Mouse (Mus musculus) forebrain, embryonic 12.5 days (tissue): ENCODE measurements around the gene Prrx2. TPM values are rescaled to one million over a fixed set of nuclear protein-coding genes. Genes with fewer than 3 reads are reported as not detected.
"Not testable (repeated sequence)": the region's sequence is repeated elsewhere in the genome, so short reads cannot be mapped to it uniquely, and the experiment has no call there.

Source experiments
- ATAC-seq: fragments of 200-750 bp; cut with Nextera tagmentation; 2 replicates; pipeline ENCODE4 v1.8.0; 2017; ENCODE audit warnings: moderate TSS enrichment; ENCODE audit not compliant: low FRiP score
- H3K27ac ChIP-seq: fragments of 300-500 bp; sonication (generic); 2 replicates; pipeline ENCODE4 v1.5.1; 2016; ENCODE audit warnings: mild to moderate bottlenecking
- H3K27me3 ChIP-seq: fragments of 300-500 bp; sonication (generic); 2 replicates; pipeline ENCODE4 v1.6.1; 2016; ENCODE audit warnings: mild to moderate bottlenecking
- H3K36me3 ChIP-seq: fragments of 300-500 bp; sonication (generic); replicated peaks from 2 replicates; pipeline ENCODE4 v1.6.1; 2016; ENCODE audit warnings: mild to moderate bottlenecking
- H3K4me1 ChIP-seq: fragments of 300-500 bp; sonication (generic); 2 replicates; pipeline ENCODE4 v1.6.1; 2016
- H3K4me2 ChIP-seq: fragments of 300-500 bp; sonication (generic); 2 replicates; pipeline ENCODE4 v1.6.1; 2016; ENCODE audit warnings: mild to moderate bottlenecking, moderate library complexity
- H3K4me3 ChIP-seq: fragments of 300-500 bp; sonication (generic); replicated peaks from 2 replicates; pipeline ENCODE4 v1.5.1; 2016; ENCODE audit warnings: mild to moderate bottlenecking
- H3K9ac ChIP-seq: fragments of 300-500 bp; sonication (generic); 2 replicates; pipeline ENCODE4 v1.6.1; 2016; ENCODE audit warnings: mild to moderate bottlenecking
- H3K9me3 ChIP-seq: fragments of 300-500 bp; sonication (generic); 2 replicates; pipeline ENCODE4 v1.6.1; 2016
- WGBS: fragments of 180-500 bp; shearing (Covaris S2); methylation state at CpG from one replicate; pipeline ENCODE4 v1.1.7; 2016; 5-methylcytosine and 5-hydroxymethylcytosine counted together
- polyA plus RNA-seq: library from polyadenylated mRNA; unstranded; fragments of >200 nt; fragmentation: Nextera tagmentation; extraction: Ambion mirVana; gene quantifications from 2 replicates; pipeline ENCODE4 v1.2.1, GENCODE M21; 2016

Gene Prrx2
- polyA plus RNA-seq, 1 experiment from 2014 or later = 19.8 TPM

DNA sequence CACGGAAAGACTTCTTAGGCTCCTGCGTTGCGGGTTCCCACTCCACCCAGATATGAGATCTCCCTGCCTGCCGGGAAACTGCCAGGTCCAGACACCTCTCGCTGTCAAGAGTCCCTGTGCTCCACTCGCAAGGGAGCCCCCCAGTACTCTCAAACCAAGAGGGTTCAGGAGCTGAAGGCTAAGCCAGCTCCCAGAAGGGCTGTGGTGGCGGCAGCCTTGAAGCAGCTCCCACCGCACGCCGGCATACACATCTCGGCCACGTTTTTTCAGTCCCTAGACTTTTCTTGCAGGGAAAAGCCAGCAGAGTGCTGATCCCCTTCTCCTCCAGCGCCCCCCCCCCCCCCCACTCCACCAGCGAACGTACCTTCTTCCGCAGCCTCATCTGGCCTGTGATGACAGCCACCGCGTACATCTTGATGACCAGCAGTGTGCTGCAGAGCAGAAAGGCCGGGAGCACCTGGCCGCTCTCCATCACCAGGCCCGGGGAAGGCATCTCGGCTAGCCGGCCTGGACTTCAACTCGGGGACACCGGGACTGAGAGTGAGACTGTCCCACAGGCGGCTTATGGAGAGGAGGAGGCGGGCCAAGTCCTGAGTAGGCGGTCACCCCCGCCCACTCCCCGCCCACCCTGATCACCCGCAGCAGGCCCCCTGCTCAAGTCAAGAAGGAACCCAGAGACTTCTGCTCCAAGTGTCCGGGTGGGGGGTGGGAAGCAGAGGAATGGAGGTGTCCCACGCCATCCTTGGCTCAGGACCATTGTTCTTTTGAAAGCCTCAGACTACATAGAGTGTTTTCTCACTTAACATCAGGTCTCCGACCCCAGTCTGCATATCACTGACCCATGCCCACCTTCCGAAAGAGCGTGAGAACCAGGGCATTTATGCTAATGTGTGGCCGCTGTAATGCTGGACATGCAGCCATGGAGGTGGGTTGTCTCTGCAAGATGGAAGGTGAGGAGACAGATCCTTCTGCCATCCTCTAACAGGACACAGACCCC, 68.3 kb downstream of the Prrx2 start:
- Histone ChIP-seq H3K9me3 (no peaks in the 10 kb centered on the region), H3K27me3 (peaks cover 25% of the 10 kb centered on the region), H3K4me2 (peak overlapping the region; percentile 73), H3K27ac (no peak overlapping the region), H3K4me3 (peak overlapping the region; percentile 39), H3K4me1 (peaks cover 19% of the 10 kb centered on the region), H3K9ac (peak overlapping the region; percentile 50), H3K36me3 (no peaks in the 10 kb centered on the region)
- WGBS = 11% methylated on average over 33 of the region's 37 CpGs
- 0 out of 2 replicates have a peak, but pooled peaks have one; percentile 33 for ATAC-seq

DNA sequence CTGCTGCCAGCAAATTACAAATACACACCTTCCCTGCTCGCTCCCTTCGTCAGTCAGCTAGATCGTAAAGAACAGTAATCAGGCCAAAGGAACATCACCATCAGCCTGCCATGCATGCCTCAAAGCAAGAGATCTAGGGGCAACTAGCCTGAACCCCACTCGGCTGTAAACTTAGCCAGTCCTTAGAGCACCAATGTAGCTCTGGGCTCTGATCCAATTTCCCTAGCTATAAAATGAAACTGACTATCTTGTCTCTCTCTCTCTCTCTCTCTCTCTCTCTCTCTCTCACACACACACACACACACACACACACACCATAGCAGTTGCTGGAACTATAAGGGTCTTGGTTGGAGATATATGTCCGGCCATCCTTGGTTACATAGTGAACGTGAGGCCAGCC, 69.5 kb downstream of the Prrx2 start:
- Histone ChIP-seq H3K9ac (no peak overlapping the region), H3K4me3 (no peak overlapping the region), H3K27me3 (peaks cover 25% of the 10 kb centered on the region), H3K4me1 (peaks cover 19% of the 10 kb centered on the region), H3K4me2 (no peak overlapping the region), H3K27ac (no peak overlapping the region), H3K36me3 (no peaks in the 10 kb centered on the region), H3K9me3 (no peaks in the 10 kb centered on the region)
- 89% methylated on average over 6 of the region's 6 CpGs for WGBS
- ATAC-seq = no peak

DNA sequence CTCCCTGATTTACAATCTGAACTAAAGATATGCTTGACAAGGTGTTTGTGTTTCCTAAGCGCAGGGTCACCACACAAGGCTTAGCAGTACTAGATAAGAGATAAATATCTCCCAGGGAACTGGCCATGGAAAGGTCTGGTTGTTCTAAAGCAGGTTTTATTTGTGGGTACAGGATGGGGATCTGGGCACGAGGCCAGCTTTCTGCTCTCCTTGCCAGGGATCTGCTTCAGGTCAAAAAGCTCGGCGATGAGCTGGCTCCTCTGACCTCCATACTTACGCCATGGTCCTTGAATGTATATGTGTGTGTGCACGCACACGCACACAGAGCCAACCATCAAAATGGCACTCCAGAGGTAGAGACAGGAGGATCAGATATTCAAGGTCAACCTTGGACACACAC, 70.2 kb downstream of the Prrx2 start:
- Histone ChIP-seq H3K27ac (no peak overlapping the region), H3K4me3 (no peak overlapping the region), H3K9me3 (no peaks in the 10 kb centered on the region), H3K27me3 (peaks cover 25% of the 10 kb centered on the region), H3K36me3 (no peaks in the 10 kb centered on the region), H3K9ac (no peak overlapping the region), H3K4me1 (peaks cover 19% of the 10 kb centered on the region), H3K4me2 (no peak overlapping the region)
- no peak for ATAC-seq
- WGBS = 90% methylated on average over 7 of the region's 7 CpGs

DNA sequence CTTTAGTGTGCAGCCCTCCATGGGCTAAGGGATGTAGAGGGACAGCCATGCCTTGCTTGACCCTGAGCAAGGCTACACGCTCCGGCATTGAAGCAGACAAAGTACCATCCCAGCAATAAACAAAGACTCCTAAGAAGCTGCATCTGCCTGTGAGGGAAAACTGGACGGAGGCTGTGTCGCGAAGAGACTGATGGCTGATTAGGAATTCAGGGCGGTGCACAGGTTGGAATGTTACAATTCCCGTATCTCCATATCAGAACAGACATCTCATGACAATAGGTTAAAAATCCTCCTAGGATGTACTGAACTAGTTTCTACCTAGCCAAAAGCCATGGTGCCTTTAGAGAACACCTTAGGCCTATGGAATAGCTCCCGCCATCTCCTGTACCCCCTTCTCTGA, 71.1 kb downstream of the Prrx2 start:
- H3K27ac ChIP-seq = no peak overlapping the region
- no peak overlapping the region for H3K9ac ChIP-seq
- peaks cover 25% of the 10 kb centered on the region for H3K27me3 ChIP-seq
- no peaks in the 10 kb centered on the region for H3K9me3 ChIP-seq
- 83% methylated on average over 8 of the region's 8 CpGs for WGBS
- no peak for ATAC-seq
- H3K4me2 ChIP-seq = no peak overlapping the region
- peaks cover 19% of the 10 kb centered on the region for H3K4me1 ChIP-seq
- H3K4me3 ChIP-seq = no peak overlapping the region
- no peaks in the 10 kb centered on the region for H3K36me3 ChIP-seq

DNA sequence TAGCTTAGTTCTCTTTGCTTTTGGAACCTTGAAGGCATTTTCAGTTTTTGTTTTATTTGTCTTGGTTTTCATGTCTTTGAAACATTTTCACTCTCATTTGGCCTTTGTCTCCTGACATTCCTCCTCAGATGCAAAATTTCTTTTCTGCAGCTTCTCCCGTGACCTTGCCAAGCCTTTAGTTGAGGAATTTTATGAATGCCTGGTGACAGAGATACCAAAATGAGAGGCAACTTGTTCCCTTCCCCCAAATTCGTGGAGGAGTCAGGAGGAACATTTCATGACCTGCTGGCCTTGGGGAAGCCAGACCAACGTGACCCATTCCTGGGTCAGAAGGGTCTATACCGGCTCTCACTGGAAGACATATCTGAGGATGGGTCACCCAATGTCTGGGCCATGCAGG, 71.9 kb downstream of the Prrx2 start:
- H3K4me2 ChIP-seq = no peak overlapping the region
- no peak overlapping the region for H3K9ac ChIP-seq
- H3K4me3 ChIP-seq = no peak overlapping the region
- H3K9me3 ChIP-seq = no peaks in the 10 kb centered on the region
- peaks cover 19% of the 10 kb centered on the region for H3K4me1 ChIP-seq
- H3K27me3 ChIP-seq = peaks cover 24% of the 10 kb centered on the region
- H3K27ac ChIP-seq = no peak overlapping the region
- no peaks in the 10 kb centered on the region for H3K36me3 ChIP-seq
- ATAC-seq = no peak
- WGBS = 68% methylated on average over 4 of the region's 4 CpGs

DNA sequence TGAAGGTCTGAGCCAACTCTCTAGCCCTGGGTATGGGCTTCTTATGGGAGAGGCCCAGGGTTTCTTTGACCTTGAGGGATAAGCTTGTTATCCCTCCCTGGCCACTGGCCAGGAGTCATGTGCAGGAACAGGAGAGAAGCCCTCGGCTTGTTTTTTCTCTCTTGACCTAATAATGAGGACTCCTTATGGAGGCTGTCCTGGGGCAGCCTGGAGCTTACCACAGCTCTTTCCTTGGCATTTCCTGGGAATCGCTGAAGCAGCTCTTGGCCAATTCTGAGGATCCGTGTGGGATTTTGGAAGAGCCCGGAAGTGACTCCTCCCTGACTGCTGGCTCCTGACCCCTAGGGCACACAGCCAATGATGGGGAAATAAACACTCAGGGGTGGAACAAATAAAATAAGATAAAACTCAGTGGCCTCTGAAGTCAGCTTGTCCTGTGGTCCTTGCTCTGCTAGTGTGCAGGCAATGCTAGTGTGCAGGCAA, 77.6 kb downstream of the Prrx2 start:
- Histone ChIP-seq H3K27me3 (0 out of 2 replicates have a peak, but pooled peaks cover 4% of the 10 kb centered on the region), H3K36me3 (no peaks in the 10 kb centered on the region), H3K4me3 (no peak overlapping the region), H3K27ac (no peak overlapping the region), H3K4me2 (no peak overlapping the region), H3K9ac (no peak overlapping the region), H3K9me3 (no peaks in the 10 kb centered on the region), H3K4me1 (0 out of 2 replicates have a peak, but pooled peaks cover 7% of the 10 kb centered on the region)
- WGBS = 74% methylated on average over 4 of the region's 4 CpGs
- no peak for ATAC-seq

DNA sequence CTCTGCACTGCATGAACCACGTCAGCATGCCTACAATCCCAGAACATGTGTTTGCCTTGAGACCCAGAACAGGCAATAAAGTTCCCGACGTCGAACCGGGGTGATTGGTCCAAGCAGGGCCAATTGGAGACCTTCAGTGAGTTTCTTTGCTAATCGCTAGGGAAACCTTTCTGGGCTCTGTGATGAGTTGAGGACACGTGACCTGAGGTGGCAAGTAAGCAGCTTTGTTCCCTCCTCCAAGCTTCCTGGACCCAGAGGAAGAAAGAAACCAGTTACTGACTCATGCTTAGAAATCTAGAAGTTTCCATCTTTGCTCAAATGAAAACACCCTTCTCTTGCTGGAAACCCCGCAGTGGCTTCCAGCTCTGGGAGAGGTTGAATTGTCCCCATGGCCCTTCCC, 78.2 kb downstream of the Prrx2 start:
- 0 out of 2 replicates have a peak, but pooled peaks cover 4% of the 10 kb centered on the region for H3K27me3 ChIP-seq
- H3K9ac ChIP-seq = no peak overlapping the region
- no peak overlapping the region for H3K27ac ChIP-seq
- no peak overlapping the region for H3K4me2 ChIP-seq
- 0 out of 2 replicates have a peak, but pooled peaks cover 7% of the 10 kb centered on the region for H3K4me1 ChIP-seq
- ATAC-seq = no peak
- H3K4me3 ChIP-seq = no peak overlapping the region
- WGBS = 88% methylated on average over 8 of the region's 8 CpGs
- no peaks in the 10 kb centered on the region for H3K9me3 ChIP-seq
- H3K36me3 ChIP-seq = no peaks in the 10 kb centered on the region

DNA sequence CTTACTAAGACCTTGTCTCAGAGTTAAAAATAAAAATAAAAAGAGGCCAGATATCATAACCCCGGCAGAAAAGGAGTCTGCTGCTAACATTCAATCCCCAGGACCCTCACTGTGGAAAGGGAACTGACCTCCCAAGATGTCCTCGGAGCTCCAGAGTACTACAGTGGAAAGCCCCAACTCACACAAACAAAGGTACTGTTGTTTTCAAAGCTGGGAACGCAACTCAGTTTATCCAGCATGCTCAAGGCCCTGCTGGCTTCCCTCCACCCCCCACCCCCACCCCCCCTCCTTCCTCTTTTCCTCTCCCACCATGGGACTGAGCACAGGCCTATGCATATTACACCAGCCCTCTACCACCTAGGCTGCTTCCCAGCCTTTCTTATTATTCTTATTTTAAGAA, 80.1 kb downstream of the Prrx2 start:
- 0 out of 2 replicates have a peak, but pooled peaks cover 7% of the 10 kb centered on the region for H3K4me1 ChIP-seq
- H3K4me2 ChIP-seq = no peak overlapping the region
- H3K9me3 ChIP-seq = no peaks in the 10 kb centered on the region
- no peak overlapping the region for H3K27ac ChIP-seq
- ATAC-seq = no peak
- H3K4me3 ChIP-seq = no peak overlapping the region
- H3K9ac ChIP-seq = no peak overlapping the region
- 40% methylated on average over 3 of the region's 3 CpGs for WGBS
- 0 out of 2 replicates have a peak, but pooled peaks cover 4% of the 10 kb centered on the region for H3K27me3 ChIP-seq
- H3K36me3 ChIP-seq = no peaks in the 10 kb centered on the region

DNA sequence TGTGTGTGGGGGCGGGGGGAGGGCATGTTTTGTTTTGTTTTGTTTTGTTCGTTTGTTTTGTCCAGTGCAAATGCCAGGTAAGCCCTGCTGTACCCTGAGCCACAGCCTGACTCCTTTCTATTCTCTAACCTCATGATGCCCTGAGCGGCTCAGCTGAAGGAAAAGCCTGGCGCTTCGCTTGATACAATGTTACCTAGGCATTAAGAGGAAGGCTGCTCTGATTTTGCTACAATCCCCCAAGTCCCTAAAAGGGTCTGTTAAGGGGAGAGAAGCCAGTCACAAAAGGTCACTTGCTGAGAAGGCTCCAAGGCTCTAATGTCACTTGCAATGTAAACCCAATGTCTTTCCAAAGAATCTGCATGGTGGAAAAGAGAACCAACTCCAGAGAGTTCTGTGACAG, 80.6 kb downstream of the Prrx2 start:
- 75% methylated on average over 5 of the region's 5 CpGs for WGBS
- ATAC-seq = no peak
- H3K4me3 ChIP-seq = no peak overlapping the region
- H3K4me2 ChIP-seq = no peak overlapping the region
- H3K27me3 ChIP-seq = 0 out of 2 replicates have a peak, but pooled peaks cover 4% of the 10 kb centered on the region
- no peak overlapping the region for H3K9ac ChIP-seq
- no peak overlapping the region for H3K27ac ChIP-seq
- H3K36me3 ChIP-seq = no peaks in the 10 kb centered on the region
- H3K4me1 ChIP-seq = 0 out of 2 replicates have a peak, but pooled peaks cover 7% of the 10 kb centered on the region
- H3K9me3 ChIP-seq = no peaks in the 10 kb centered on the region

DNA sequence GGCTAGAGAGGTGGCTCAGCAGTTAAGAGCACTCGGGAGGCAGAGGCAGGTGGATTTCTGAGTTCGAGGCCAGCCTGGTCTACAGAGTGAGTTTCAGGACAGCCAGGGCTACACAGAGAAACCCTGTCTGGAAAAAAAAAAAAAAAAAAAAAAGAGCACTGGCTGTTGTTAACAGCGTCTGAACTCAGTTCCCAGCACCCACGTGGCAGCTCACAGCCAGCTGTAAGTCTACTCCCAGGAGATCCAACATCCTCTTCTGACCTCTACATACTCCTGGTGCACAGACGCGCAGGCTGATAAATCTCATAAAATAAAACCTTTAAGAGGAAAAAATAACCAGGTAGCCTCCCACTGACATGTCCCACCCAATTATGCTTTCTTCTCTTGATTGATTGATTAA, 81.2 kb downstream of the Prrx2 start:
- not testable (repeated sequence) for H3K4me1 ChIP-seq, H3K9me3 ChIP-seq, H3K9ac ChIP-seq, H3K36me3 ChIP-seq, H3K27me3 ChIP-seq, H3K27ac ChIP-seq, H3K4me2 ChIP-seq, ATAC-seq, H3K4me3 ChIP-seq
- WGBS = 88% methylated on average over 6 of the region's 6 CpGs

DNA sequence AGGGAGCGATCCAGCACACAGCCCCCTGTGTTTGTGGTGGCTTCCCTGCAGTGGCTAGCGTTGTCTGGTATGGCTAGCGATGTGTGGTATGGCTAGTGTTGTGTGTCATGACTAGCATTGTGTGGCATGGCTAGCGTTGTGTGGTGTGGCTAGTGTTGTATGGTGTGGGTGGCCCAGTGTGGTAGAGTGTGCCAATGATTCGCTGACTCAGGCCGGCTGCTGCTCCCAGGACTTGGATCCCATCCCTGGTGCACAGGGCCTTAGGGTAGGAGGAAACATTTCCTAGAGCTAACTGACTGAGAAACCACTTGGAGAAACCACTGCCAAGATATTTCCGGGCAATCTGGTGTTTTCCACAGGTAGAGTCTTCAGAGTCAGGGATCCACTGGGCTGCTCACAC, 82.9 kb downstream of the Prrx2 start:
- Histone ChIP-seq H3K4me2 (no peak overlapping the region), H3K9ac (no peak overlapping the region), H3K4me3 (no peak overlapping the region), H3K36me3 (no peaks in the 10 kb centered on the region), H3K4me1 (0 out of 2 replicates have a peak, but pooled peaks cover 7% of the 10 kb centered on the region), H3K9me3 (no peaks in the 10 kb centered on the region), H3K27ac (no peak overlapping the region), H3K27me3 (0 out of 2 replicates have a peak, but pooled peaks cover under 1% of the 10 kb centered on the region)
- no peak for ATAC-seq
- 91% methylated on average over 7 of the region's 7 CpGs for WGBS

DNA sequence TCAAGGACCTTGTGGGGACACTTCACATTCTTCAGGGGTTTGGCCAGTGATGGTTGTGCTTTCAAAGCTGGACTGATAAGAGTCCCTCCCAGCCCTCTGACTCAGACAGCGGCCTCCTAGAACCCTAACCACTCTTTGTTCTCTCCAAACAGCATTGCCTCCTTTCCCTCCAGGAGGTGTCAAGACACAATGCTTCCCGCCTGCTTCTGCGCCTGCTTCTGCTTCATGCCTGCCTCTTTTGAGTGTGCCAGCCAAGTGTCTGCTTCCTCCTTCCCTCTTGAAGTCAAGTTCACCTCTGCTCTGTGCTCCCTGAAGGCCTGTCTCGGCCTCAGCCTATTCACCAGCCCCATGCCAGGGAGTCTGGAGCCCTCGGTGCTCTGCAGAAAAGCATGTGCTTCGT, 83.4 kb downstream of the Prrx2 start:
- no peak overlapping the region for H3K27ac ChIP-seq

More for the DNA sequence above, 83.4 kb downstream of the Prrx2 start:
- no peaks in the 10 kb centered on the region for H3K27me3 ChIP-seq
- no peaks in the 10 kb centered on the region for H3K9me3 ChIP-seq
- no peak for ATAC-seq
- H3K36me3 ChIP-seq = no peaks in the 10 kb centered on the region
- H3K4me3 ChIP-seq = no peak overlapping the region
- H3K9ac ChIP-seq = no peak overlapping the region
- H3K4me1 ChIP-seq = 0 out of 2 replicates have a peak, but pooled peaks cover 7% of the 10 kb centered on the region
- 56% methylated on average over 6 of the region's 6 CpGs for WGBS
- no peak overlapping the region for H3K4me2 ChIP-seq
